Mouse (Mus musculus) myocyte (in vitro differentiated cells): ENCODE measurements around the gene Zfp275. TPM values are rescaled to one million over a fixed set of nuclear protein-coding genes. Genes with fewer than 3 reads are reported as not detected.
"Not testable (repeated sequence)": the region's sequence is repeated elsewhere in the genome, so short reads cannot be mapped to it uniquely, and the experiment has no call there.

Experiments used
- H3K27me3 ChIP-seq: one replicate; pipeline ENCODE4 v1.6.1; 2011; ENCODE audit not compliant: control insufficient read depth, insufficient read depth, insufficient read length
- H3K36me3 ChIP-seq: one replicate; pipeline ENCODE4 v1.6.1; 2011; ENCODE audit not compliant: control insufficient read depth, insufficient read depth
- H3K4me2 ChIP-seq: one replicate; pipeline ENCODE4 v1.6.1; 2011; ENCODE audit warnings: low read depth, control low read depth
- H3K4me3 ChIP-seq: one replicate; pipeline ENCODE4 v1.5.1; 2011; ENCODE audit warnings: mild to moderate bottlenecking, control low read depth, moderate library complexity
- H3K79me2 ChIP-seq: one replicate; pipeline ENCODE4 v1.6.1; 2011; ENCODE audit not compliant: control insufficient read depth, insufficient read depth
- H3ac ChIP-seq: one replicate; pipeline ENCODE4 v1.6.1; 2011; ENCODE audit not compliant: control insufficient read depth, insufficient read length
- CEBPB ChIP-seq: IDR thresholded peaks from 2 replicates; pipeline ENCODE4 v1.6.1; 2011; ENCODE audit warnings: mild to moderate bottlenecking, moderate library complexity; ENCODE audit not compliant: poor library complexity, insufficient read depth, severe bottlenecking
- E2F4 ChIP-seq: IDR thresholded peaks from one replicate; pipeline ENCODE4 v1.6.1; 2011; ENCODE audit warnings: mild to moderate bottlenecking, control low read depth, moderate library complexity; ENCODE audit not compliant: insufficient read depth
- MAX ChIP-seq: IDR thresholded peaks from one replicate; pipeline ENCODE4 v1.6.1; 2011; ENCODE audit warnings: low read depth, mild to moderate bottlenecking, control low read depth
- MYOD1 ChIP-seq, 3 experiments: IDR thresholded peaks; one replicate each; pipeline ENCODE4 v1.6.1; 2011; ENCODE audit warnings: control low read depth in 2 of 3, low read depth in 2 of 3, mild to moderate bottlenecking in 2 of 3, moderate library complexity in 1 of 3; ENCODE audit not compliant: insufficient read length in 2 of 3, control insufficient read depth in 1 of 3
- MYOG ChIP-seq, 3 experiments: IDR thresholded peaks; one replicate each; pipeline ENCODE4 v1.6.1; 2011; ENCODE audit warnings: control low read depth in 2 of 3, low read depth in 2 of 3, mild to moderate bottlenecking in 2 of 3; ENCODE audit not compliant: insufficient read length in 2 of 3, control insufficient read depth in 1 of 3, insufficient read depth in 1 of 3
- POLR2A ChIP-seq: IDR thresholded peaks from one replicate; pipeline ENCODE4 v1.6.1; 2011; ENCODE audit warnings: low read depth, mild to moderate bottlenecking, control low read depth, moderate library complexity; ENCODE audit not compliant: insufficient read length
- POLR2AphosphoS2 ChIP-seq: IDR thresholded peaks from one replicate; pipeline ENCODE4 v1.6.1; 2011; ENCODE audit warnings: low read depth, control low read depth; ENCODE audit not compliant: insufficient read length
- REST ChIP-seq: IDR thresholded peaks from one replicate; pipeline ENCODE4 v1.6.1; 2011; ENCODE audit warnings: mild to moderate bottlenecking, control low read depth, moderate library complexity; ENCODE audit not compliant: insufficient read depth, insufficient read length
- SRF ChIP-seq: IDR thresholded peaks from one replicate; pipeline ENCODE4 v1.6.1; 2011; ENCODE audit warnings: low read depth; ENCODE audit not compliant: control insufficient read depth, insufficient read length
- TCF12 ChIP-seq: IDR thresholded peaks from one replicate; pipeline ENCODE4 v1.6.1; 2011; ENCODE audit warnings: mild to moderate bottlenecking, control low read depth; ENCODE audit not compliant: poor library complexity, insufficient read depth, severe bottlenecking
- TCF3 ChIP-seq: IDR thresholded peaks from one replicate; pipeline ENCODE4 v1.6.1; 2011; ENCODE audit warnings: low read depth, control low read depth; ENCODE audit not compliant: insufficient read length
- USF1 ChIP-seq: IDR thresholded peaks from one replicate; pipeline ENCODE4 v1.6.1; 2011; ENCODE audit warnings: low read depth, mild to moderate bottlenecking, control low read depth, moderate library complexity
- polyA plus RNA-seq: library from polyadenylated mRNA; unstranded; fragments of >200 nt; fragmentation: generic; extraction: Trizol; gene quantifications from one replicate; pipeline ENCODE4 v1.2.1, GENCODE M21; 2012; ENCODE audit warnings: missing spikeins

Zfp275 gene
- polyA plus RNA-seq, 1 experiment, result 8.9 TPM

DNA sequence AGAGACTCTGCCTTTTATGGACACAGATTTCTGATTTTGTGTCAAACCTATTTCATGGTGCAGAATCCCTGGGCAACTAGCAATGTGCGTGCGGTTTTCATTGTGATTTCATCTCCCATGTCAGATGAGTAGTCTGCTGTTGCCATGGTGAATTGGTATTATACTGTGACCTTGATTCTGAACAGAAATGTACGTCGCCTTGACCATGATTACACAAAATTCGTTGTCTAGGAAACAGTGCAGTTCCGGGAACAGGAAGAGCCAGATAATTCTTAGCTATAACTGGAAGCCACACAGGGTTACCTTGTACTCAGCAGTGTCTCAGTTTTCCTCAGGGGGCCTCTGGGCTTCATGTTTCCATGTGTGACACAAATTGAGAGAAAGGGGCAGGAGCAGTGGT lies 42.0 kb downstream of the Zfp275 start:
- no peaks in the 10 kb centered on the region for H3K27me3 ChIP-seq
- H3ac ChIP-seq, result no peak overlapping the region
- TF ChIP-seq SRF, result no peak
- TF ChIP-seq MAX, result no peak
- TF ChIP-seq E2F4, result no peak
- no peak for TF ChIP-seq CEBPB
- TF ChIP-seq MYOG (IDR thresholded peaks at IDR 0.05; ENCODE audit: control insufficient read depth in 1 of 3, insufficient read depth in 1 of 3, insufficient read length in 2 of 3, low read depth in 2 of 3), result no peak
- no peak for TF ChIP-seq POLR2A
- no peak for TF ChIP-seq REST
- no peak for TF ChIP-seq TCF3
- TF ChIP-seq USF1, result no peak
- H3K4me2 ChIP-seq, result no peak overlapping the region
- no peaks in the 10 kb centered on the region for H3K79me2 ChIP-seq
- H3K36me3 ChIP-seq, result no peaks in the 10 kb centered on the region
- H3K4me3 ChIP-seq, result no peak overlapping the region

DNA sequence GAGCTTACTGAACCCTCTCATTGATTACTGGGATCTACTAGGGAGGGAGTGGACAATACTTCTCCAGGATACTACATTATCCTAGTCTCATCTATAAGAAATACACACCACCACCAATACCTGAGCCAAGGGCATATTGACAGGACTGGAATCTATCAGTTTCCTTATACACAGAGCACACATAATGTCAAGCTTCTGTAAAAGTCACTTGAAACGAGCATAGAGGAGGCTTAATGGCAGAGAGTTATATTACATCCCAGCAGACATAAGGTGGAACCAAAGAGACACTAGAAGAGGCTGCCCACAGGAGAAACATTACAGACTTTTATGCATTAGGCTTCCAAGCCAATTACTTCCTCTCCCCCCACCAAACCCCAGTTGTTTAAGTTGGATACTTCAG lies 42.5 kb downstream of the Zfp275 start:
- no peaks in the 10 kb centered on the region for H3K36me3 ChIP-seq
- H3ac ChIP-seq, result no peak overlapping the region
- H3K79me2 ChIP-seq, result no peaks in the 10 kb centered on the region
- H3K4me3 ChIP-seq, result no peak overlapping the region
- TF ChIP-seq MYOG (IDR thresholded peaks at IDR 0.05; ENCODE audit: control insufficient read depth in 1 of 3, insufficient read depth in 1 of 3, insufficient read length in 2 of 3, low read depth in 2 of 3) (no peak), E2F4 (no peak), USF1 (no peak), POLR2A (no peak)
- H3K4me2 ChIP-seq, result no peak overlapping the region
- H3K27me3 ChIP-seq, result no peaks in the 10 kb centered on the region

DNA sequence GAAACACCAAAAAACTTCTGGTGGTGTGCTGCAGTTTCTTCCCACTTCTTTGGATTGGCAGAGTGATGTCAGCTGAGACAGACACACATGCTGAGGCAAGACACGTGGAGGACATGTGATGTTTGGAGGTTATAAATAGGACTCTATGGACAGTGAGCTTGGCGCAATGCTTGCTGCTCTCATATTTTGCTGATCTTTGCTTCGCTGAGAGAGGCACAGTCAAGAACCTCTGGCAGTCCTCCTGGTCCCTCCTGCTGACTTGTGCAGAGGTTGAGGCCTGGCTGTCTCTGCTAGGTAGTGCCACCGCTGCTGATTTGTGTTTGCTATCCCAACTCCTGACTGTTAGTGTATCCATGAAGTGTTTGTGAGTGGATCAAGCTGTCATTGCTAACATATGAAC lies 49.1 kb downstream of the Zfp275 start:
- Histone ChIP-seq H3K4me3 (no peak overlapping the region), H3ac (no peak overlapping the region), H3K27me3 (no peaks in the 10 kb centered on the region), H3K79me2 (no peaks in the 10 kb centered on the region), H3K36me3 (no peaks in the 10 kb centered on the region), H3K4me2 (no peak overlapping the region)
- TF ChIP-seq MYOG (IDR thresholded peaks at IDR 0.05; ENCODE audit: control insufficient read depth in 1 of 3, insufficient read depth in 1 of 3, insufficient read length in 2 of 3, low read depth in 2 of 3) (no peak), TCF3 (no peak), SRF (no peak), USF1 (no peak), POLR2A (no peak), REST (no peak), MAX (no peak), MYOD1 (IDR thresholded peaks at IDR 0.05; ENCODE audit: control insufficient read depth in 1 of 3, insufficient read length in 2 of 3, low read depth in 2 of 3) (no peak), E2F4 (no peak), POLR2AphosphoS2 (no peak), CEBPB (no peak), TCF12 (no peak)

DNA sequence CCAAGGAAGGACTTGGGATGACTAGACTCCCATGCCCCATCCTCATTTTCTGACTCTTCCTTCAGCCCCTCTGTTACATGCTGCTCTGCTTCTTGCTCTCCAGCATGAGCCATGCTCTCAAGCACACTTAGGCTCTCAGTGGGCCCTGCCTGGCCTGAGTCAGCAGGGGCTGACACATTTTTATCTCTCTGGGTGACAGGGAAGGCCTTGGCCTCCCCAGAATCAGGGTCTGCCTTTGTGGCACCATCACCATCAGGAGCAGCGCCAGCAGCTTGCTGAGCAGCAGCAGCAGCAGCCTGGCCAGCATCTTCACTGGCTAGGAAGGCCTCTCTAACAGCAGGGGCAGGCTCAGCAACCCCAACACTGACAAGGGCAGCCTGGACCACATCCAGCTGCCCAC lies 54.0 kb downstream of the Zfp275 start:
- Histone ChIP-seq H3K4me3 (no peak overlapping the region), H3K4me2 (no peak overlapping the region), H3K79me2 (no peaks in the 10 kb centered on the region), H3K36me3 (no peaks in the 10 kb centered on the region), H3K27me3 (no peaks in the 10 kb centered on the region), H3ac (no peak overlapping the region)
- TF ChIP-seq CEBPB, result no peak
- TF ChIP-seq SRF, result no peak
- TF ChIP-seq TCF3, result no peak
- no peak for TF ChIP-seq TCF12
- no peak for TF ChIP-seq USF1

DNA sequence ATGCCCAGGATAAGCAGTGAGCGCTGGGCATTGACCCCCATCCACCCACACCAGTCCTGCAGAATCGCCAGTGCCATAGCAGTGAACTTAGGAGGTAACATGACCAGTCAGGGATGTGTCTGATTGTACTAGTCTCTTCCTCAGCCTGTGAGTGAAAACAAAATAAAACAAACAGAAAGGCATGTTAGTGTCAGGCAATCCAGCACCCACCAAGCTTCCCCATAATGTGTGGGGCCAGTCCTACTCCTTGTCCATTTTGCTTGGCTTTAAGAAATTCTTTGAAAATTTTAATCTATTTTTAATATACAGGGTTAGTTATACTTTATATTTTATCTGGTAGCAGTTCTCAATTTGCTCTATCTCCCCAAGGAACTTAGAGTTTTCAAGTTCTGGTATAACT lies 56.2 kb downstream of the Zfp275 start, which contains the start of gene Gm18336:
Gene Gm18336, minus strand, starts transcription at position 101 of the 400 bp plus-strand sequence.
- H3K4me2 ChIP-seq, H3K4me3 ChIP-seq, H3ac ChIP-seq, H3K79me2 ChIP-seq, H3K27me3 ChIP-seq, H3K36me3 ChIP-seq: not testable (repeated sequence)

DNA sequence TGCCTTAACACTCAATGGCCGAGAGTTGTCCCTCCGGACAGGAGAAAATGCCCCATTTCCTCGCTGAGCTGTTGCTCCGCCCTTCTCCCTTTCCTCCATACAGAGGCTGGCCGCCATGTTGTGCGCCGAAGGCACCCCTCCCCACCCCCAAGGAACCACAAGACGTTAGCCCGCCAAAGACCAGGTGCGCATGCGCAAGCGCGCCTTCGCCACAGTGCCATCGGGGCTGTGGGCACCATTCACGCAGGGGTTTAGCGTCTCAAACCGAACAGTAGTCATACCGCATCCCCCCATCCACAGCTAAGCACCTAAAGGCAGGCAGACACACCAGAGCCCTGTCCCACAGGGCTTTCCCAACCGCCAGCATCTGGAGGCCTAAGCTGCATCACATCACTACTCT lies 58.5 kb downstream of the Zfp275 start:
- Histone ChIP-seq H3K79me2 (no peaks in the 10 kb centered on the region), H3K4me3 (no peak overlapping the region), H3ac (no peak overlapping the region), H3K27me3 (no peaks in the 10 kb centered on the region), H3K4me2 (no peak overlapping the region), H3K36me3 (no peaks in the 10 kb centered on the region)
- TF ChIP-seq E2F4, result no peak
- no peak for TF ChIP-seq POLR2A
- no peak for TF ChIP-seq SRF
- TF ChIP-seq REST, result no peak
- no peak for TF ChIP-seq USF1
- TF ChIP-seq MYOD1 (IDR thresholded peaks at IDR 0.05; ENCODE audit: control insufficient read depth in 1 of 3, insufficient read length in 2 of 3, low read depth in 2 of 3), result no peak
